Mouse (Mus musculus): ENCODE measurements around the gene Kcnj14. TPM values are rescaled to one million over a fixed set of nuclear protein-coding genes. Genes with fewer than 3 reads are reported as not detected.

Kcnj14 gene
- total and polyA plus RNA-seq, 3 experiments = 1.3 to 3.2 (median 1.5) TPM

- Histone ChIP-seq H3K4me1 (ENCODE audit: control insufficient read depth in 1 of 2, insufficient read depth in 2 of 2) (peaks cover 23 to 44% of the 10 kb centered on the region in 2 experiments), H3K36me3 (replicated peaks in 1 of 2; ENCODE audit: control insufficient read depth in 1 of 2, insufficient read depth in 1 of 2, low read length in 1 of 2) (peaks cover 19 to 31% of the 10 kb centered on the region in 2 experiments), H3K9me3 (replicated peaks; ENCODE audit: low read length) (no peaks in the 10 kb centered on the region), H3K4me3 (replicated peaks in 1 of 3; ENCODE audit: low read depth in 2 of 3, low read length in 2 of 3, poor library complexity in 1 of 3) (peak within 1 kb of the TSS; percentile 72 to 88 (median 86)), H3K27ac (ENCODE audit: insufficient read depth, low read depth) (peak within 1 kb of the TSS; percentile 62), H3K79me2 (replicated peaks; ENCODE audit: control insufficient read depth, extremely low read depth, insufficient read depth, poor library complexity, severe bottlenecking) (peaks cover 24% of the 10 kb centered on the region), H3K27me3 (replicated peaks) (peaks cover 17% of the 10 kb centered on the region), H3K9ac (ENCODE audit: insufficient read depth, low read depth) (peak within 1 kb of the TSS; percentile 99), H3K4me2 (ENCODE audit: insufficient read depth, low read depth, poor library complexity, severe bottlenecking) (peak within 1 kb of the TSS; percentile 31)
- peak; percentile 82 for DNase-seq (ENCODE audit: extremely low read depth)
- dilution Hi-C loops (cut with MboI; ENCODE audit: extremely low pct_ligation_motif_present, extremely low pct_unique_long_range_greater_than_20kb, low sequenced_read_pairs) (no loop called here), in situ Hi-C loops (cut with MboI; ENCODE audit: low pct_ligation_motif_present, low pct_unique_long_range_greater_than_20kb, low sequenced_read_pairs) (loop anchor here (5.0 kb wide), 1 partner anchor 70 kb away; no protein-coding TSS in a partner anchor)
- TF ChIP-seq HCFC1 (IDR thresholded peaks at IDR 0.05; ENCODE audit: low read depth, low read length) = no peak
- no peak for TF ChIP-seq JUND (conservative IDR thresholded peaks at IDR 0.05; ENCODE audit: low read depth, low read length)
- TF ChIP-seq RCOR1 (conservative IDR thresholded peaks at IDR 0.05; ENCODE audit: low read depth, low read length) = no peak; the same call in 1 of the 2 replicates
- TF ChIP-seq CHD1 (IDR thresholded peaks at IDR 0.05; ENCODE audit: low read depth, low read length) = no peak
- 0 out of 2 replicates have a peak, but pooled peaks have one; percentile 50 for TF ChIP-seq MAZ (IDR thresholded peaks at IDR 0.05; ENCODE audit: low read depth, low read length)
- TF ChIP-seq MXI1 (IDR thresholded peaks at IDR 0.05; ENCODE audit: low read depth, low read length) = no peak
- TF ChIP-seq SMC3 (IDR thresholded peaks at IDR 0.05; ENCODE audit: low read depth, low read length) = peak; percentile 88
- TF ChIP-seq USF1 (IDR thresholded peaks at IDR 0.05; ENCODE audit: low read depth, low read length) = no peak
- TF ChIP-seq POLR2A (IDR thresholded peaks at IDR 0.05; ENCODE audit: low read depth, low read length) = peak; percentile 79
- no peak for TF ChIP-seq ZNF384 (IDR thresholded peaks at IDR 0.05; ENCODE audit: low read depth, low read length)
- TF ChIP-seq USF2 (conservative IDR thresholded peaks at IDR 0.05; ENCODE audit: low read depth, low read length) = no peak
- no peak for TF ChIP-seq ZC3H11A (IDR thresholded peaks at IDR 0.05; ENCODE audit: low read depth, low read length)
- no peak for TF ChIP-seq SIN3A (IDR thresholded peaks at IDR 0.05; ENCODE audit: low read length)
- TF ChIP-seq RAD21 (IDR thresholded peaks at IDR 0.05; ENCODE audit: low read depth, low read length) = peak; percentile 57
- TF ChIP-seq CTCF (conservative IDR thresholded peaks at IDR 0.05 in 1 of 2, IDR thresholded peaks at IDR 0.05 in 1 of 2; ENCODE audit: low read depth in 2 of 2, low read length in 2 of 2) = peak; percentile 83 to 98
- TF ChIP-seq MYC (IDR thresholded peaks at IDR 0.05; ENCODE audit: low read depth, low read length) = 0 out of 2 replicates have a peak, but pooled peaks have one; percentile 18
- peak; percentile 56; the same call in 1 of the 2 replicates for TF ChIP-seq TCF12 (IDR thresholded peaks at IDR 0.05; ENCODE audit: low read depth, low read length)
- no peak for TF ChIP-seq CHD2 (IDR thresholded peaks at IDR 0.05; ENCODE audit: low read length)
- TF ChIP-seq POLR2AphosphoS2 (IDR thresholded peaks at IDR 0.05; ENCODE audit: low read depth, low read length) = no peak
- TF ChIP-seq E2F4 (IDR thresholded peaks at IDR 0.05; ENCODE audit: insufficient replicate concordance, low read depth, low read length) = no peak
- TF ChIP-seq EP300 (IDR thresholded peaks at IDR 0.05; ENCODE audit: low read length) = no peak
- no peak for TF ChIP-seq IRF4 (IDR thresholded peaks at IDR 0.05; ENCODE audit: low read depth, low read length)
- 0 out of 2 replicates have a peak, but pooled peaks have one; percentile 53 for TF ChIP-seq TBP (conservative IDR thresholded peaks at IDR 0.05; ENCODE audit: low read depth, low read length)
- TF ChIP-seq NELFE (IDR thresholded peaks at IDR 0.05; ENCODE audit: low read depth, low read length) = peak; percentile 55; the same call in 1 of the 2 replicates
- no peak for TF ChIP-seq MEF2A (IDR thresholded peaks at IDR 0.05; ENCODE audit: borderline replicate concordance, low read depth, low read length)
- TF ChIP-seq ZMIZ1 (IDR thresholded peaks at IDR 0.05; ENCODE audit: low read depth, low read length) = no peak
- no peak for TF ChIP-seq MAFK (IDR thresholded peaks at IDR 0.05; ENCODE audit: insufficient replicate concordance, low read length)
- no peak for TF ChIP-seq UBTF (IDR thresholded peaks at IDR 0.05; ENCODE audit: low read depth, low read length)
- no peak for TF ChIP-seq GABPA (IDR thresholded peaks at IDR 0.05; ENCODE audit: insufficient replicate concordance, low read depth, low read length)
- no peak for TF ChIP-seq ZKSCAN1 (IDR thresholded peaks at IDR 0.05; ENCODE audit: borderline replicate concordance, low read depth, low read length)
- 0 out of 2 replicates have a peak, but pooled peaks have one; percentile 13 for TF ChIP-seq NRF1 (IDR thresholded peaks at IDR 0.05; ENCODE audit: low read depth, low read length)
- TF ChIP-seq ELF1 (IDR thresholded peaks at IDR 0.05; ENCODE audit: low read depth, low read length) = no peak
- TF ChIP-seq PAX5 (IDR thresholded peaks at IDR 0.05; ENCODE audit: low read length) = no peak
Observed at GRCm38 (mm10) chr7:45872624-45873023, 48.0 kb upstream of the Kcnj14 start, which contains the start of gene Kdelr1. TSS of gene Kdelr1 (plus strand) at chr7:45872772.
